Mouse (Mus musculus) lung, postnatal 0 days (tissue): Measurements from ENCODE around the gene Xrn1.

Source experiments
- CTCF ChIP-seq: IDR thresholded peaks from 2 replicates; pipeline ENCODE4 v1.5.1; 2016; ENCODE audit warnings: antibody characterized with exemption, mild to moderate bottlenecking
- EP300 ChIP-seq: IDR thresholded peaks from 2 replicates; pipeline ENCODE4 v1.6.1; 2016; ENCODE audit warnings: antibody characterized with exemption, mild to moderate bottlenecking, control low read depth

DNA sequence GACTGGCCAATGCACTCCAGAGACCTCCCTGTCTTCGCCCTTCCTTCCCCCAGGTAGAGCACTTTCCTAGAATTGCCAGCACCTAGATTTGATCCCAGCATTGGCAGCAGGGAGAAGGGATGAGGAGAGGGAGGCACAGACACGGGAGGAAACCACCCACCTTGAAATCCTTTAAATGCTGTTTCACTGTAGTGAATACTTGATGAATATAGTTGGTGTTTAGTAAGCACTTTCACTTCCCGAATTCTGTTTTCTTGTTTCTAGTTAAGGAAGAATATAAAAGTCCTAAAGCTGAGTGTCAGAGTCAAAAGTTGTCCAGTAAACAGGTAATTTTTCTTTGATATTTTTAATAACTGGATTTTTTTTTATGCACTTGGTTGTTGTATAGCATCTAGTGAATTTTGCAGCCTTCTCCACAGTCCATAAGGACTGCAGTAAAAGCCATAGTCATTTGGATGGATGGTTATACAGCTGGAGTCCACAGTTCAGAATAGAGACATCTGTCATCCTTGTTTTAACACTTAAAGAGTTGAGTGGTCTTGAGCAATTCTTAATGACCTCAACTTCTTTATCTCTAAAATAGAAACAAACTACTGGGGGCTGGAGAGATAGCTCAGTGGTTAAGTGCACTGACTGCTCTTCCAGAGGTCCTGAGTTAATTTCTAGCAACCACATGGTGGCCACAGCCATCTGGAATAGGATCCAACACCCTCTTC lies 81.0 kb downstream of the Xrn1 start:
- TF ChIP-seq CTCF (no peak), EP300 (no peak)
